Mouse (Mus musculus) forebrain, embryonic 14.5 days (tissue): ENCODE results near the gene Prkag2. TPM values are rescaled to one million over a fixed set of nuclear protein-coding genes. Genes with fewer than 3 reads are reported as not detected.

Source experiments
- ATAC-seq: fragments of 200-750 bp; cut with Nextera tagmentation; 2 replicates; pipeline ENCODE4 v1.8.0; 2017; ENCODE audit warnings: mild to moderate bottlenecking, moderate library complexity
- DNase-seq: peaks from one replicate; pipeline ENCODE4 v3.0.0-alpha.2; 2015; ENCODE audit warnings: low spot score
- H3K27ac ChIP-seq: fragments of 300-500 bp; sonication (generic); 2 replicates; pipeline ENCODE4 v1.5.1; 2014; ENCODE audit warnings: low read depth, mild to moderate bottlenecking, control low read depth, low read length, moderate library complexity
- H3K27me3 ChIP-seq: fragments of 300-500 bp; sonication (generic); replicated peaks from 2 replicates; pipeline ENCODE4 v1.6.1; 2014; ENCODE audit warnings: low read length, control low read depth, mixed read lengths; ENCODE audit not compliant: control insufficient read depth, insufficient read depth
- H3K36me3 ChIP-seq: fragments of 300-500 bp; sonication (generic); 2 replicates; pipeline ENCODE4 v1.6.1; 2014; ENCODE audit warnings: low read length, control low read depth; ENCODE audit not compliant: control insufficient read depth, insufficient read depth
- H3K4me1 ChIP-seq: fragments of 300-500 bp; sonication (generic); 2 replicates; pipeline ENCODE4 v1.6.1; 2014; ENCODE audit warnings: antibody characterized with exemption, low read length, control low read depth; ENCODE audit not compliant: control insufficient read depth, insufficient read depth
- H3K4me2 ChIP-seq: fragments of 300-500 bp; sonication (generic); 2 replicates; pipeline ENCODE4 v1.6.1; 2014; ENCODE audit warnings: mild to moderate bottlenecking, control low read depth, low read length
- H3K4me3 ChIP-seq: fragments of 300-500 bp; sonication (generic); 2 replicates; pipeline ENCODE4 v1.5.1; 2014; ENCODE audit warnings: low read depth, low read length, control low read depth
- H3K9ac ChIP-seq: fragments of 300-500 bp; sonication (generic); 2 replicates; pipeline ENCODE4 v1.6.1; 2014; ENCODE audit warnings: mild to moderate bottlenecking, low read length, control low read depth, moderate library complexity
- H3K9me3 ChIP-seq: fragments of 300-500 bp; sonication (generic); replicated peaks from 2 replicates; pipeline ENCODE4 v1.6.1; 2016; ENCODE audit warnings: low read length, control low read depth, mixed read lengths; ENCODE audit not compliant: control insufficient read depth
- whole genome bisulfite sequencing: fragments of 180-500 bp; shearing (Covaris S2); extraction: QIAGEN DNeasy Blood & Tissue Kit; methylation state at CpG from one replicate; pipeline ENCODE4 v1.1.7; 2014; 5-methylcytosine and 5-hydroxymethylcytosine counted together
- polyA plus RNA-seq: library from polyadenylated mRNA; unstranded; fragments of >200 nt; fragmentation: Nextera tagmentation; extraction: Ambion mirVana; gene quantifications from 2 replicates; pipeline ENCODE4 v1.2.1, GENCODE M21; 2014

Prkag2 gene
- polyA plus RNA-seq, 1 experiment from 2014 or later = 80.6 TPM

- Histone ChIP-seq H3K4me2 (no peak overlapping the region), H3K9ac (no peak overlapping the region), H3K27me3 (no peaks in the 10 kb centered on the region), H3K9me3 (no peaks in the 10 kb centered on the region), H3K36me3 (peaks cover 65% of the 10 kb centered on the region), H3K27ac (no peak overlapping the region), H3K4me1 (no peaks in the 10 kb centered on the region), H3K4me3 (no peak overlapping the region)
- DNase-seq (no peak), ATAC-seq (no peak)
- WGBS = 94% methylated on average over 3 of the region's 3 CpGs
Observed at GRCm38 (mm10) chr5:24813946-24814345, 286.5 kb downstream of the Prkag2 start.

- Histone ChIP-seq H3K4me1 (no peaks in the 10 kb centered on the region), H3K27ac (no peak overlapping the region)
- ATAC-seq = no peak
Observed at GRCm38 (mm10) chr5:24813005-24813404, 287.4 kb downstream of the Prkag2 start.

More at GRCm38 (mm10) chr5:24813005-24813404, 287.4 kb downstream of the Prkag2 start:
- DNase-seq = no peak
- H3K36me3 ChIP-seq = peaks cover 72% of the 10 kb centered on the region
- no peaks in the 10 kb centered on the region for H3K27me3 ChIP-seq
- H3K9me3 ChIP-seq = no peaks in the 10 kb centered on the region
- no peak overlapping the region for H3K4me2 ChIP-seq
- H3K4me3 ChIP-seq = no peak overlapping the region
- 79% methylated on average over 4 of the region's 4 CpGs for WGBS
- H3K9ac ChIP-seq = no peak overlapping the region

Other genes with a start within 250 kb of the Prkag2 start
- gene Galntl5, start 80.8 kb upstream of the Prkag2 start, polyA plus RNA-seq = not detected in 2 replicates
- 46.6 and 47.7 TPM in 2 replicates for gene Galnt11, start 121.3 kb upstream of the Prkag2 start, polyA plus RNA-seq
- gene E130116L18Rik, start 122.5 kb upstream of the Prkag2 start, polyA plus RNA-seq = not detected in 2 replicates